Mouse (Mus musculus): ENCODE measurements at regions not wholly inside any gene's neighbourhood (a gene's known extent, or its start where the extent isn't known, plus 50 kb on each side); places are given as distances from the start of the nearest gene placed in this dataset.

DNA sequence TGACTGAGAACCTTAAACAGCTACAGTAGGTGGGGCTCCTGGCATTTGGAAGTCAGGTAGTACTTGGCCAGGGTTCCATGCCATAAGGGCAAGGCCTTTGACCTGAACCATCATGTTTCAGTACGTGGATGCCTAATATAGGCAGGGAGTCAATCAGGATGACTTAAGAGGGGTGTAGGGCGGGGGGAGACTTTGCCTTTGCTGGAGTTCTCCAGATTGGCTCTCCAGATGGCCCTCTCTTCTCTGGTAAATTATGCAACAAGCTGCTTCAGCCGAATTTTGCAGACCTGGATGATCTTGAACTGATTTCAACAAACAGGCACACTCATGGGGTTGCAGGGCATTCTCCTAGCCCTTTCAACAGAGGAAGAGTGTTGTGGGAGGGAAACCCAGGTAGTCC, 633.7 kb downstream of the Inhba start:
- ATAC-seq (replicated peaks; ENCODE audit: low FRiP score, poor library complexity, severe bottlenecking), result no peak

- no peak for ATAC-seq (replicated peaks; ENCODE audit: low FRiP score, poor library complexity, severe bottlenecking)
Observed at GRCm38 (mm10) chr13:16646056-16646455, 634.4 kb downstream of the Inhba start.

- ATAC-seq (replicated peaks; ENCODE audit: low FRiP score, poor library complexity, severe bottlenecking), result no peak
Observed at GRCm38 (mm10) chr13:16646649-16647048, 635.0 kb downstream of the Inhba start.

DNA sequence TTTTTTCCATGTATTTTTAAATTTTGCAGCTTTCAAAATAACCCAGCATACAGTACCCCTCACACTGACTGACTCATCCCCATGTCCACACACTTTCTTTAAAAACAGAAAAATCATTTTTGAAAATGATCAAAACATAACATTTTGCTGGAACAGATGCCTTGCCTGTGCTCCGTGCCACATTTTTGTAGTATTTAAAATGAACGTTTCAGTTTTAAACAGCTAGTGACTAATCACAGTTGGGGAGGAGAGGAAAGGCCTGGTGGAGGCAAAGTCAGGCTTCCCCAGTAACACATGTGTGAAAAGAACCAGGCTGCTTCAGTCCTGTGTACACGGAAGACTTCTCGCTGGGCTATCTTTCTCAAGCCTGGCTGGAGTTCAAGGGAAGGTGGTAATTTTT, 644.5 kb downstream of the Inhba start:
- ATAC-seq (replicated peaks; ENCODE audit: low FRiP score, poor library complexity, severe bottlenecking), result no peak

- no peak for ATAC-seq (replicated peaks; ENCODE audit: low FRiP score, poor library complexity, severe bottlenecking)
Observed at GRCm38 (mm10) chr13:16659894-16660293, 648.2 kb downstream of the Inhba start.

DNA sequence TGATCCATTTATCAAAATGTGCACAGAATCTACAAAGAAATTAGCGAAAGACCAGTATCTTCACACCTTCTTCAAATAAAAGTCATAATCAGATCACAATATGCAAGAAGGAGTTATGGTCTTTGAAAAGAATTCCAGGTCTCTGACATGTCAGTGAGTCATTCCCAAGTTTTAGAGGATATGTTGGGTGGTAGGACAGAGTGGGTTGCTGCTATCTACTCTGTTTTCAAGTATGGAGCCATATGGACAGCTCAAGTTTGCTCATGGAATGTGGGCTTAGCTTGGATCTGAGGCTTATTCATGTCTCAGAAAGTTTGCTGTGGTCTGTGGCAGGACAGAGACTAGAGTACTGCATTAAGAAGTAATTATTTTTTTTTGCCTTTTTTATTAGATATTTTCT, 657.0 kb downstream of the Inhba start:
- ATAC-seq (replicated peaks; ENCODE audit: low FRiP score, poor library complexity, severe bottlenecking), result no peak

DNA sequence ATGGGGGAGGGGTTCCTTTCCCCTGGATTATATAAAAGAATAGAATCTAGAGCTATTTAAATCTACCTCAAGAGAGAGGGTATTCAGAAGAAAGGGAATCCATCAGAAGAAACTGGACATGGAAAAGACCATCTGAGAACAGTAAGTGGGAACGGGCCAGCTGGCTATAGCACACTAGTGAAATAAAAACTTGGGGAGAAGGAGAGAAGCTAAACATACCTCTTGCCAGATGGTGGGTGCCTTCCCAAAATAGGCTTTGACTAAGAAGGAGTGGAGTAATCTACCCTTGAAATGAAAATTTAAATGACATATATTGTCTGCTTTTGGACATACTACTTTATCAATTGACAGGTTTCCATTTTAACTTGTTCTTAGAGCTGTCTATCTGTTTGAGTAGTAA, 657.6 kb downstream of the Inhba start:
- no peak for ATAC-seq (replicated peaks; ENCODE audit: low FRiP score, poor library complexity, severe bottlenecking)

- no peak for ATAC-seq (replicated peaks; ENCODE audit: low FRiP score, poor library complexity, severe bottlenecking)
Observed at GRCm38 (mm10) chr13:16670047-16670733, 658.5 kb downstream of the Inhba start.

DNA sequence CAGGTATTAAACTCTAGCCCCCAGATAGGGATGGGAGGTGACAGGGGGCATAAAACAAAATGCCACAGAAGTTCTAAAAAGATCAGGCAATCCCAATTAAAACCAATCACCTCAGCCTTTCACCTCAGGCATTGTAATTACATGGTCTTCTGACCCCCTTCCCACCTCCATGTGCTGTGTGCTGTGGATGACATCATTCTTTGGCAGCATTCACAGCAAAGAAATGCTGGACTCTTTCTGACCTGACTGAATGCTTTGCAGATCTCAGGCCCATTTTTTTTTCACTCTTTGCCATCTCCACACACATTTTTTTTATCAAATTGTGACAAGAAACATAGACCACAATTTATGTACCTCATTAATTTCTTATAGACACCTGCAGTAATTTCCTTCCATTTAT, 659.1 kb downstream of the Inhba start:
- no peak for ATAC-seq (replicated peaks; ENCODE audit: low FRiP score, poor library complexity, severe bottlenecking)

DNA sequence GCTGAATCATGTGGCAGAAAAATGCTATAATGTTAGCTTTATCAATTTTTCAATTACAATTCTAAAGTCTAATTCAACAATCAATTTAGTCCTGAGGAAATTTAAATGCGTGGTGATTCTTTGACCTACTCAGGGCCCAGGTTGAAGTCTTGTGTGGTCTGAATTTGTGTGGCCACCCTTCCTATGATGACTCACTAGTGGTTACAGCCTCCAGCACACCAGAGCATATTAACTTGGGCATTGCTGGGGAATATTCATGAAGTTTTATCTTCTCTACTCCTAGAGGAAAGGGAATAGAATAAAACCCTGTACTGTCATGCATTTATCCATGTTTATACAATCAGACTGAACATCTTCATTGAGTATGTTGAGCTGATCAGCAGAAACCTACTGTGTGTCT, 665.2 kb downstream of the Inhba start:
- no peak for ATAC-seq (replicated peaks; ENCODE audit: low FRiP score, poor library complexity, severe bottlenecking)

- ATAC-seq (replicated peaks; ENCODE audit: low FRiP score, poor library complexity, severe bottlenecking), result no peak
Observed at GRCm38 (mm10) chr13:16678246-16679024, 666.8 kb downstream of the Inhba start.

GRCm38 (mm10) chr13:16694201-16694600, 682.5 kb downstream of the Inhba start:
- ATAC-seq (replicated peaks; ENCODE audit: low FRiP score, poor library complexity, severe bottlenecking), result no peak

DNA sequence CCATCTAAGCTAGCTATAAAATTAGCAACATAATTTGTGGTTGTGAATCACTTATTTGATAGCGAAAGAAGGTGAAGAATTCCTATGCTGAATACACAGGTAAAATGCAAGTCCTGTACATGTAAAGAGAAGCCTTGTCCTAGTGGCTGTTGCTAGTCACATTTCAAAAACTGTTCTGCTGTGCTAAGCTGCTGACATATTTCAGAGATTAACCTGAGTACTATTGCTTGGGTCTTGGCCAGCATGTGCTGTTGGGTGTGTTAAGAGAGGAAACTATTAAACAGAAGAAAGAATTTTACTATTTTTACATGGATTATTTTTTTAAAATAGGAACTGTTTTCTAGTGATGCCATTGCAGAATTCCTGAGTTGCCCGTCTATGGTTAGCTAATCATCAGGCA, 689.3 kb downstream of the Inhba start:
- ATAC-seq (replicated peaks; ENCODE audit: low FRiP score, poor library complexity, severe bottlenecking), result no peak

DNA sequence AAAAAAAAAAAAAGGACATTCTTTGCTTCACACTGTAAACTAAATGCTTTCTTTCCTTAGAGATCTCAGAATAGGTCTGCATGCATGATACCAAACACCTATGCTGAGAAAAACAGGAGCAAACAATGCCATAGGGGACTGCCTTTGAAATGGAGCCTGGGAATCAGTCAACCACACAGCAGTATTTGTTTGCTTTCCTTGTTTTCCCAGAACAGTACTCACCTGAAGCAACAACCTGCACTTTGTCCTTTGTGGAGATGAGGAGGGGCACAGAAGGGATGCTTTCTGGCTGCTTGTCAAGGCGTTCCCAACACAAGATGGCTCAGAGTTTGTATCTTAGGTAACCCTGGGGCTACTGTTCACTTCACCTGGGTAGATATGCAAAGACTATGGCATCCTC, 690.5 kb downstream of the Inhba start:
- no peak for ATAC-seq (replicated peaks; ENCODE audit: low FRiP score, poor library complexity, severe bottlenecking)

DNA sequence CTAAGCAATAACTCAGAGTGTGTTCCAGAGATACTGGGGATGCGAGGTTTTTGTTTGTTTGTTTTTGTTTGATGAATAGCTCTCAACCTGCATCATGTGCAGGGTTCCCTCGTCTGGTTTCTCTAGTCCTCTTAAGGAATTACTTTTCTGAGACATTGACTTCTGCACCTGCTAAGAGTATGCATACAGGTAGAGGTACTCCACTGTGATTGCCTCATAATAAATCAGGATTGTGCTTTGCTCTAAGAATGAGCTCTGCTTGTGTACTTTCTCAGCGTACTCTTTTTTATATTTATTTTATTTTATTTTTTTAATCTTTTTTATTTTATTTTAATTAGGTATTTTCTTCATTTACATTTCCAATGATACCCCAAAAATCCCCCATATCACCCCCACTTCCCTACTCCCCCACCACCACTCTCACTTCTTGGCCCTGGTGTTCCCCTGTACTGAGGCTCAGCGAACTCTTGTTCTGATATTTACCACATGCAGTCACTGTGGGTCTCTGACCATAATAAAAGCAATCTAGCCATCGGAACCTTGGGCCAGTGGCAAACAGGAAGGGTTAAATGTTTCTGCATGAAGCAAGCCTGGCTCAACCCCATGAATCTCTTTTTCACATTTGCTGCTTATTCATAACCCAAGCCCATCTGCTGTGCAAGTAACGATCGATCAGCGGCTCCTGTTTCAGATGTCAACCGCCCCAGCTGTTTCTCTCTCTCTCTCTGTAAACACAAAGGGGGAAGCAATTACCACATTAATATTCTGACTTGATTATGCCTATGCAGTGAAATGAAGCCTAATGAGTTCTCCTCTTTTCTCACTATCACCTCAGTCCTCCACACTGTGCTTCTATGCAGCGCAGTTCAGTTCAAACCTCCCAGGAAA, 693.8 kb downstream of the Inhba start:
- no peak for ATAC-seq (replicated peaks; ENCODE audit: low FRiP score, poor library complexity, severe bottlenecking)

GRCm38 (mm10) chr13:16706105-16706442, 694.4 kb downstream of the Inhba start:
- ATAC-seq (replicated peaks; ENCODE audit: low FRiP score, poor library complexity, severe bottlenecking), result no peak

DNA sequence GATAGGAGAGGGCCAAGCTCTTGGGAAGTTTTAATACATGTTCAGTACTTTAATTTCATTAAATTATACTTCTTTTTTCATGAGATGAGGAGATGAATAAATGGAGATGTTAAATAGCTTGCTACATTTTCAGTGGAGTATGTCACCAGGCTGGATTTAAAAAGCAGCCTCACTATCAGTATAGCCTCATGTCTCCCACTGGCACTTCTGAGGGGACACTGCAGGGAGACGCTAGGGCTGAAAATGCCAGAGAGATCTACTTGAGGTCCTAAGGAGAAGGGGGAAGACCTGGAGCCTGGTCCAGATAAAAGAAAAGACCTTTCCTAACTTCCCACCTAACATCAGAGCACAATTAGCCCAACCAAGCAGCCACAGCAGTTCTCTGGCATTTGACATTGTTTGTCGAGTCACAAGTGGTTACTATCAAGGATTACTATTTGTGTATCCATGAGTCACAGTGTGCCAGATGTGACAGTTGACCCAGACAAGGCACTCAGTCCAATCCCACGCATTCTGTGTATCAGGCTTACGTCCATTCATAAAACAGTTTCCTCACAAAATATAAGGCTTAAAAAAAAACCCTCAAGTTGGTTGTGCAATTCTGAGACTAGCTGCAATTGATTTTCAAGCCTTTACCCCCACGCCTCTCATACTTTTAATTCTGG, 703.8 kb downstream of the Inhba start:
- ATAC-seq (replicated peaks; ENCODE audit: low FRiP score, poor library complexity, severe bottlenecking), result no peak

- ATAC-seq (replicated peaks; ENCODE audit: low FRiP score, poor library complexity, severe bottlenecking), result no peak
Observed at GRCm38 (mm10) chr13:16716340-16716739, 704.7 kb downstream of the Inhba start.

DNA sequence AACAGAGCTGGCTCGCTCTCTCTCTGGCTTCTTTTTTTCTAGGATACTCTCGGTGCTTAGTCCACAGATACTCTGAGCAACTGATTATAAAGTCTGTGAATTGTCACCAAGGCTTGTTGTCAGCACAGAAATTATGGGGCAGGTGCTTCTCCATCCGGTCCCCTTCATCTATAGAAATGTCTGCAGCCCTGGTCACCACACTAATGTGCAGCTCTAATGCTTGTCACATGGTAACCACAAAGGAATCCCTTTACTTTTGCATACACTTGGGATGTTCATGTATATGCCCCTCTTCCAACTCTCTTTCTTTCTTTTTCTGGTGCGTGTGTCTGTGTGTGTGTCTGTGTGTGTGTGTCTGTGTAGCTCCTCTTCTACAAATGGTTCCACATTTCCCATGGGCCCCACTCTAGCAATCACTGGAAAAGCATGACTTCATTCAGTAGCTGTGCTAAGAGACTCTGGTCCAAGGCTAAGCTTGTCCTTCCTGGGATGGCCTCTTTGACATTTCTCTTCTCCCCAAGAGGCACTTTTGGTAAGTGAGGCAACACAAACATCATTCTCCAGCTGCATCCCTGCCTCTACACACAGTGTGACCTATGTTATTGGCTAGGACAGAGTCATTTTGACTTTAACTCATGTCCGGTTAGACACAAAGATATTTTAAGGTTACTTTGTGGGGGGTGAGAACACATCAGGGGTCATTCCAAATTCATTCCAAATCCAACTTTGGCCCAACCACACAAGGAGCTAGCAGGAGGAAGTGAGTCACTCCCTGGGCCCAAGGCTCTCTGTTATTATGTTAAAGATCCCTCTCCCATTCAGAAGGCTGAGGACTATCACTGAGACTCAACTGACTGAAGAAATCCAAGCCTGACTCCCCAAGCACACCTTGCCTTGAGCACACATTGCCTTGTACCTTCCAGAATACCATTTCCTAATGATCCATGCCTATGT, 705.4 kb downstream of the Inhba start:
- ATAC-seq (replicated peaks; ENCODE audit: low FRiP score, poor library complexity, severe bottlenecking), result no peak

Measured in erythroblast, adult 5-6 weeks (primary cell).